Mouse (Mus musculus): ENCODE measurements around the gene Gck. TPM values are rescaled to one million over a fixed set of nuclear protein-coding genes. Genes with fewer than 3 reads are reported as not detected.
"Not testable (repeated sequence)": the region's sequence is repeated elsewhere in the genome, so short reads cannot be mapped to it uniquely, and the experiment has no call there.

The Gck gene
- polyA plus RNA-seq, 1 experiment from 2014 or later: 2.1 TPM

- peak overlapping the region; percentile 93 for H3K27ac ChIP-seq
- peak overlapping the region; percentile 51 for H3K4me3 ChIP-seq
- peak; percentile 90 for DNase-seq (ENCODE audit: low spot score)
- H3K4me1 ChIP-seq: peaks cover 59% of the 10 kb centered on the region
- no peaks in the 10 kb centered on the region for H3K36me3 ChIP-seq
- WGBS: 3% methylated on average over 32 of the region's 32 CpGs
- peaks cover 46% of the 10 kb centered on the region for H3K27me3 ChIP-seq (ENCODE audit: insufficient read depth, poor library complexity, severe bottlenecking)
- no peaks in the 10 kb centered on the region for H3K9me3 ChIP-seq
Observed at GRCm38 (mm10) chr11:5901950-5902349, 47.9 kb downstream of the Gck start.

DNA sequence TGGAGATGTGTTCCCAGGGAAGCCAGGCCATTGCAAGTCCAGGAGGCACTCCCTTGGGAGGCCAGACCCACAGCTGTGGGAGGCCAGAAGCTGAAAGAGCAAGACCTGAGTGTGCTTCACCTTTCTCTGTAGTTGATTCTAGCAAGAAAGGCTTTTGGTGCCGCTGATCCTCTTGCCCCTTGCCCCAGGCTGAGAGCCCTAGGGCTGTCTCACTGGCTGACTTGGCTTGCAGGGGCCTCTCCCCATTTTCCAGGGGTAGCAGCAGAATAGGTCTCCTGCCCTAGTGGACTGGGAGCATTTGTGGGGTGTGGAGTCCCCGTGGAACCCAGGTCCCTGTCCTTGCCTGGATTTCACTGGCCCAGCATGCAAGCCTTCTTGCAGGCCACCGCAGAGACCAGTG lies 48.6 kb downstream of the Gck start:
- no peaks in the 10 kb centered on the region for H3K9me3 ChIP-seq
- H3K4me1 ChIP-seq: peaks cover 61% of the 10 kb centered on the region
- peak overlapping the region; percentile 51 for H3K4me3 ChIP-seq
- H3K27me3 ChIP-seq (ENCODE audit: insufficient read depth, poor library complexity, severe bottlenecking): peaks cover 47% of the 10 kb centered on the region
- H3K27ac ChIP-seq: peak overlapping the region; percentile 93
- 24% methylated on average over 3 of the region's 3 CpGs for WGBS
- DNase-seq (ENCODE audit: low spot score): peak; percentile 66
- H3K36me3 ChIP-seq: peaks cover 5% of the 10 kb centered on the region; the same call in 1 of the 2 replicates

DNA sequence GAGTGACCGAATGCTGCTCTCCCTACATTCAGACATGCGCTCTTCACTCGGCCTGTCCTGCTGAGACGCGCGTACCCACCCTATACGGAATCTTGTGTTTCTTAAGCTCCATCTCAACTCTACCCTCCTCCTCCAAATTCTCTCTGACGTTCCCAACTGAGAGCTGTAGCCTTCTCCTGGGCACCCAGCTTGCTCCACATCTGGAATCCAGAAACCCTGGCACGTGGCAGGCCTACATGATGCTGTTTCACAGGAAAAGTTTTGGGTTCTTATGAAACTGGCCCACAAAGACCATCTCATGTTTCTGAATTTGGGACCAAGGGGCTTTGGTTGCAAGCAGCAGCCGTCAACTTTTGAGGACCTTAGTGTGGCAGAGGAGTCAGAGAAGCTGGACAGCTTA lies 50.6 kb downstream of the Gck start:
- H3K27ac ChIP-seq: peak overlapping the region; percentile 95
- 85% methylated on average over 10 of the region's 10 CpGs for WGBS

DNA sequence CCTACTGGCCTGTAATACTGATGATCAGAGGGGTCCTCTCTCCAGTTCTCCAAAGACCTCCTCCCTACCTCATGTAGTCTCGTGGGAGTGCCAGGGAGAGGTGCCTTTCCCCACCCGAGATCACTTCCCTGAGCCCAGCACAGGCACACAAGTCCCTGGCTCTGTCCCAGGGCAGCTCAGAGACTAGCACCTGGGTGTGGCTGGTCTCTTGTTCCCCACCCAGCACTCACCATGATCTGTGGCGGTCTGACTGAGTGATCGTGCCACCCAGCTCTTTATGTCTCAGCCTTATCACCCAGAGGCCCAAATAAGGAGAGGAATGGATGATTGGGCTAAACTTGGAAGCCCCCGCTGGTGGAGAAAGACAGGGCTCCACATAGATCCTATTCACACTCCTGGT lies 51.4 kb downstream of the Gck start, which contains the start of gene Myl7:
Gene Myl7, minus strand, starts transcription at position 252 of the 400 bp plus-strand sequence.
- H3K4me3 ChIP-seq: peak within 1 kb of the TSS; percentile 70
- peak; percentile 93 for DNase-seq (ENCODE audit: low spot score)
- peaks cover 48% of the 10 kb centered on the region for H3K27me3 ChIP-seq (ENCODE audit: insufficient read depth, poor library complexity, severe bottlenecking)
- H3K36me3 ChIP-seq: peaks cover 11% of the 10 kb centered on the region; the same call in 1 of the 2 replicates
- peaks cover 82% of the 10 kb centered on the region for H3K4me1 ChIP-seq
- no peaks in the 10 kb centered on the region for H3K9me3 ChIP-seq
- H3K27ac ChIP-seq: peak within 1 kb of the TSS; percentile 95
- 9% methylated on average over 5 of the region's 5 CpGs for WGBS

More for the DNA sequence above, 50.6 kb downstream of the Gck start:
- Histone ChIP-seq H3K27me3 (ENCODE audit: insufficient read depth, poor library complexity, severe bottlenecking) (peaks cover 50% of the 10 kb centered on the region), H3K9me3 (no peaks in the 10 kb centered on the region), H3K4me1 (peaks cover 74% of the 10 kb centered on the region), H3K4me3 (peak overlapping the region; percentile 70; the same call in 1 of the 2 replicates), H3K36me3 (peaks cover 11% of the 10 kb centered on the region; the same call in 1 of the 2 replicates)
- no peak for DNase-seq (ENCODE audit: low spot score)

- Histone ChIP-seq H3K27me3 (ENCODE audit: insufficient read depth, poor library complexity, severe bottlenecking) (peaks cover 41% of the 10 kb centered on the region), H3K9me3 (no peaks in the 10 kb centered on the region), H3K4me3 (peak overlapping the region; percentile 70), H3K4me1 (peaks cover 84% of the 10 kb centered on the region), H3K27ac (peak overlapping the region; percentile 95), H3K36me3 (peaks cover 11% of the 10 kb centered on the region; the same call in 1 of the 2 replicates)
- 2% methylated on average over 10 of the region's 10 CpGs for WGBS
- DNase-seq (ENCODE audit: low spot score): no peak
Observed at GRCm38 (mm10) chr11:5897839-5898238, 52.0 kb downstream of the Gck start.

DNA sequence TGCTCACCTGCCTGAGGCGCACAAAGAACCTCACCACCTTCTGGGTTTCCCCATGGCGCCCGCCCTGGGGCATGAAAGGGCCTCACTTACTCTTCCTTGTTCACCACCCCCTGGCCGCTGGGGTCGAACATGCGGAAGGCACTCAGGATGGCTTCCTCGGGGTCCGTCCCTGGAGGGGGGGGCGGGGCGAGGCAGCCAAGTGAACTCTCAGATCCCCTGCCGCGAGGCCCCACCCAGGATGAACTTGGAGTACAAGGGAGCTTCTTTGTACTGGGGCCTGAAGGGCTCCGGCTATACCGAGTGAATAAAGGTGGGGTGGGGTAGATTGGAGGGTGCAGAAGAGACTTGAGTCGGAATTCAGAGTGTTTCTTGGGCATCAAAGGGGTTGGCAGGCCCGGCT lies 52.7 kb downstream of the Gck start:
- DNase-seq (ENCODE audit: low spot score): no peak
- Histone ChIP-seq H3K9me3 (no peaks in the 10 kb centered on the region), H3K4me1 (peaks cover 84% of the 10 kb centered on the region), H3K27me3 (ENCODE audit: insufficient read depth, poor library complexity, severe bottlenecking) (peaks cover 35% of the 10 kb centered on the region), H3K36me3 (peaks cover 11% of the 10 kb centered on the region; the same call in 1 of the 2 replicates), H3K4me3 (peak overlapping the region; percentile 70), H3K27ac (peak overlapping the region; percentile 95)
- 3% methylated on average over 16 of the region's 16 CpGs for WGBS

- Histone ChIP-seq H3K9me3 (no peaks in the 10 kb centered on the region), H3K4me3 (0 out of 2 replicates have a peak overlapping the region, but pooled peaks have one; percentile 12), H3K4me1 (peaks cover 87% of the 10 kb centered on the region), H3K27me3 (ENCODE audit: insufficient read depth, poor library complexity, severe bottlenecking) (peaks cover 10% of the 10 kb centered on the region; the same call in 1 of the 2 replicates), H3K27ac (peak overlapping the region; percentile 95), H3K36me3 (peaks cover 11% of the 10 kb centered on the region; the same call in 1 of the 2 replicates)
- DNase-seq (ENCODE audit: low spot score): no peak
- 42% methylated on average over 6 of the region's 6 CpGs for WGBS
Observed at GRCm38 (mm10) chr11:5893807-5894206, 56.1 kb downstream of the Gck start.

- Histone ChIP-seq H3K9me3 (no peaks in the 10 kb centered on the region), H3K36me3 (peaks cover 11% of the 10 kb centered on the region; the same call in 1 of the 2 replicates), H3K4me1 (peaks cover 88% of the 10 kb centered on the region), H3K4me3 (peak overlapping the region; percentile 10; the same call in 1 of the 2 replicates), H3K27ac (peak overlapping the region; percentile 95), H3K27me3 (ENCODE audit: insufficient read depth, poor library complexity, severe bottlenecking) (0 out of 2 replicates have a peak, but pooled peaks cover 3% of the 10 kb centered on the region)
- 8% methylated on average over 4 of the region's 4 CpGs for WGBS
- no peak for DNase-seq (ENCODE audit: low spot score)
Observed at GRCm38 (mm10) chr11:5892810-5893368, 57.0 kb downstream of the Gck start.

DNA sequence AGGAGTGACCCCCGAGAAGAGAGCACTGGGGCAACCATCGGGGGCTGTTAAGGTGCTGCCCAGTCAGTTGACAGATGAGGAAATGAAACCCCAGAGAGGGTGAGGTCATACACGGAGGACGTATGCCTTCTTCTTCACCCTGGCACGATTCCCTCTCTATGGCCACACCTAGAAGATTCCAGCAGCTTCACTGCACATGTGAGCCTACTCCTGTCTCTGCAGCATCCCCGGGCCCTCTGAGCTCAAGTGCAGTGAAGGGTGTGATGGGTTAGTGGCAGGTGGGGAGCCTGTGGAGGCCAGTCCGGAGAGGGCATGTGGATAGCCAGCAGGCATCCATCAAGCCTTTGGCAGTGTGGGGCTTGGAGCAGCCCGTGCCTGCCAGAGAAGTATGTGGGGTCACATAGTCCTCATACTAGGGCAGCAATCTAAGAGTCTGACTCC lies 57.7 kb downstream of the Gck start:
- H3K4me1 ChIP-seq: peaks cover 87% of the 10 kb centered on the region
- H3K9me3 ChIP-seq: no peaks in the 10 kb centered on the region
- H3K27me3 ChIP-seq (ENCODE audit: insufficient read depth, poor library complexity, severe bottlenecking): 0 out of 2 replicates have a peak, but pooled peaks cover 3% of the 10 kb centered on the region
- WGBS: 12% methylated on average over 8 of the region's 8 CpGs
- peak overlapping the region; percentile 27; the same call in 1 of the 2 replicates for H3K4me3 ChIP-seq
- peak overlapping the region; percentile 95 for H3K27ac ChIP-seq
- peaks cover 11% of the 10 kb centered on the region; the same call in 1 of the 2 replicates for H3K36me3 ChIP-seq
- peak; percentile 90 for DNase-seq (ENCODE audit: low spot score)

- peak overlapping the region; percentile 79 for H3K27ac ChIP-seq
- not testable (repeated sequence) for H3K9me3 ChIP-seq; H3K27me3 ChIP-seq (ENCODE audit: insufficient read depth, poor library complexity, severe bottlenecking); H3K36me3 ChIP-seq; DNase-seq (ENCODE audit: low spot score); H3K4me3 ChIP-seq
- 46% methylated on average over 5 of the region's 5 CpGs for WGBS
- H3K4me1 ChIP-seq: peaks cover 73% of the 10 kb centered on the region
Observed at GRCm38 (mm10) chr11:5888563-5888962, 61.3 kb downstream of the Gck start.

DNA sequence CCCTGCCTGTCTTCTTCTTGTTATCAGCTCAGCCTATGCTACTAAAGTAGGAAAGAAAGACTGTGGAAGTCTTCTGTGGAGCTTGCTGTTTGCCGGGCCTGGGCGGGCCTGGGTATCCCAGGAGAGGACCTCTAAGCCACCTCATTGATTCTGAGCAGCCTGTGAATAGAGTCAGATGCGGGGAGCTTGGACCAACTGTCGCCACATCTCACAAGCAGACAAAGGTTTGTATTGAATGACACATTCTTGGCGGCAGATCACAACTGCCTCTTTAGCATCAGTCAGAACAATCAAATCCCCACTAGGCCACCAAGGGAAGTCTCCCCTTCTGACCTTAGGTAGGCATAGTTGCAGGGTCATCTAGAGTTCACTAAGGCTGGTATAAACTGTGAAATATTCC lies 62.6 kb downstream of the Gck start:
- H3K4me1 ChIP-seq: peaks cover 68% of the 10 kb centered on the region
- DNase-seq (ENCODE audit: low spot score): no peak
- H3K27me3 ChIP-seq (ENCODE audit: insufficient read depth, poor library complexity, severe bottlenecking): no peaks in the 10 kb centered on the region
- 23% methylated on average over 5 of the region's 5 CpGs for WGBS
- H3K36me3 ChIP-seq: no peaks in the 10 kb centered on the region
- peak overlapping the region; percentile 85 for H3K27ac ChIP-seq
- no peaks in the 10 kb centered on the region for H3K9me3 ChIP-seq
- H3K4me3 ChIP-seq: no peak overlapping the region

GRCm38 (mm10) chr11:5886187-5886586 lies 63.7 kb downstream of the Gck start:
- Histone ChIP-seq H3K4me1 (peaks cover 57% of the 10 kb centered on the region), H3K27ac (peak overlapping the region; percentile 85), H3K9me3 (no peaks in the 10 kb centered on the region), H3K36me3 (no peaks in the 10 kb centered on the region), H3K4me3 (no peak overlapping the region), H3K27me3 (ENCODE audit: insufficient read depth, poor library complexity, severe bottlenecking) (no peaks in the 10 kb centered on the region)
- WGBS: 14% methylated on average over 9 of the region's 9 CpGs
- DNase-seq (ENCODE audit: low spot score): no peak

DNA sequence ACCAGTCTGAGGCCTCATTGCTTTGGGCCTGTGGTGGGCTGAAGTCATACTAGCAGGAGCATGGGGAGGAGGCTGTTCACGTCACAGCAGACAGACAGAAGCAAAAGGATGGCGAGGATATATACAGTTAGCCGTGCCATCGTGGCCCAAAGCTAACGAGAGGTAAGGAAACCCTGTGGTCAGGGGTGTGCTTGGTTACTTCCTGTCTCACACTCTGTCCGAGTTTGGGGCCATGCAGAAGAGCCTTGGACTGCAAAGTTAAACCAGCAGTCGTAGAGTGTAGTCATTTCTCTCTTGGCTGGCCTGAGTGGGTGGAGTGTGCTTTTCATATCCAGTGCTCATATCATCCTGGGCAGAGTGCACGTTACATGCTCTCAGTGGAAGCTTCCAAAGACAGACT lies 67.4 kb downstream of the Gck start:
- WGBS: 69% methylated on average over 8 of the region's 8 CpGs

More for the DNA sequence above, 67.4 kb downstream of the Gck start:
- H3K27ac ChIP-seq: peak overlapping the region; percentile 16
- H3K36me3 ChIP-seq: no peaks in the 10 kb centered on the region
- H3K4me3 ChIP-seq: no peak overlapping the region
- no peak for DNase-seq (ENCODE audit: low spot score)
- H3K9me3 ChIP-seq: no peaks in the 10 kb centered on the region
- H3K27me3 ChIP-seq (ENCODE audit: insufficient read depth, poor library complexity, severe bottlenecking): no peaks in the 10 kb centered on the region
- H3K4me1 ChIP-seq: peaks cover 36% of the 10 kb centered on the region

Data from heart, embryonic 10.5 days (tissue).